Mouse (Mus musculus): Measurements from ENCODE around the gene Foxp1. TPM values are rescaled to one million over a fixed set of nuclear protein-coding genes. Genes with fewer than 3 reads are reported as not detected.

Foxp1 gene
- polyA plus RNA-seq, 1 experiment from 2014 or later, result 57.8 TPM

- Histone ChIP-seq H3K9me3 (no peaks in the 10 kb centered on the region), H3K36me3 (replicated peaks) (peaks cover 3% of the 10 kb centered on the region; the same call in 1 of the 2 replicates), H3K4me3 (no peak overlapping the region), H3K4me1 (peaks cover 33% of the 10 kb centered on the region), H3K27me3 (ENCODE audit: poor library complexity, severe bottlenecking) (no peaks in the 10 kb centered on the region), H3K27ac (no peak overlapping the region)
- DNase-seq (ENCODE audit: extremely low spot score, low spot score), result no peak
- WGBS, result 90% methylated on average over 6 of the region's 6 CpGs
Observed at GRCm38 (mm10) chr6:99412598-99412997, 109.9 kb downstream of the Foxp1 start.

GRCm38 (mm10) chr6:99409602-99410001 is 112.9 kb downstream of the Foxp1 start:
- DNase-seq (ENCODE audit: extremely low spot score, low spot score), result no peak
- whole genome bisulfite sequencing, result 91% methylated on average over 5 of the region's 5 CpGs

GRCm38 (mm10) chr6:99408880-99409279 is 113.6 kb downstream of the Foxp1 start:
- Histone ChIP-seq H3K36me3 (replicated peaks) (0 out of 2 replicates have a peak, but pooled peaks cover 3% of the 10 kb centered on the region), H3K27me3 (ENCODE audit: poor library complexity, severe bottlenecking) (no peaks in the 10 kb centered on the region), H3K4me3 (no peak overlapping the region), H3K9me3 (no peaks in the 10 kb centered on the region), H3K4me1 (peaks cover 33% of the 10 kb centered on the region), H3K27ac (no peak overlapping the region)
- WGBS, result 93% methylated on average over 4 of the region's 4 CpGs
- no peak for DNase-seq (ENCODE audit: extremely low spot score, low spot score)

More at GRCm38 (mm10) chr6:99409602-99410001, 112.9 kb downstream of the Foxp1 start:
- H3K4me3 ChIP-seq, result no peak overlapping the region
- H3K4me1 ChIP-seq, result peaks cover 33% of the 10 kb centered on the region
- H3K27me3 ChIP-seq (ENCODE audit: poor library complexity, severe bottlenecking), result no peaks in the 10 kb centered on the region
- no peak overlapping the region for H3K27ac ChIP-seq
- H3K9me3 ChIP-seq, result no peaks in the 10 kb centered on the region
- peaks cover 3% of the 10 kb centered on the region; the same call in 1 of the 2 replicates for H3K36me3 ChIP-seq (replicated peaks)

GRCm38 (mm10) chr6:99403755-99404390 is 118.6 kb downstream of the Foxp1 start:
- DNase-seq (ENCODE audit: extremely low spot score, low spot score), result no peak
- no peaks in the 10 kb centered on the region for H3K9me3 ChIP-seq
- H3K27ac ChIP-seq, result no peak overlapping the region
- peaks cover 40% of the 10 kb centered on the region for H3K4me1 ChIP-seq
- 91% methylated on average over 6 of the region's 6 CpGs for WGBS
- no peak overlapping the region for H3K4me3 ChIP-seq
- H3K27me3 ChIP-seq (ENCODE audit: poor library complexity, severe bottlenecking), result no peaks in the 10 kb centered on the region
- no peaks in the 10 kb centered on the region; the same call in 1 of the 2 replicates for H3K36me3 ChIP-seq (replicated peaks)

GRCm38 (mm10) chr6:99402941-99403340 is 119.6 kb downstream of the Foxp1 start:
- peaks cover 7% of the 10 kb centered on the region for H3K36me3 ChIP-seq (replicated peaks)
- WGBS, result 86% methylated on average over 9 of the region's 9 CpGs
- no peak for DNase-seq (ENCODE audit: extremely low spot score, low spot score)
- no peak overlapping the region for H3K4me3 ChIP-seq
- H3K4me1 ChIP-seq, result peaks cover 40% of the 10 kb centered on the region
- no peak overlapping the region for H3K27ac ChIP-seq
- H3K9me3 ChIP-seq, result no peaks in the 10 kb centered on the region
- H3K27me3 ChIP-seq (ENCODE audit: poor library complexity, severe bottlenecking), result no peaks in the 10 kb centered on the region

- Histone ChIP-seq H3K27me3 (ENCODE audit: poor library complexity, severe bottlenecking) (no peaks in the 10 kb centered on the region), H3K4me1 (peaks cover 40% of the 10 kb centered on the region), H3K27ac (no peak overlapping the region), H3K4me3 (no peak overlapping the region), H3K9me3 (no peaks in the 10 kb centered on the region), H3K36me3 (replicated peaks) (peaks cover 11% of the 10 kb centered on the region)
- WGBS, result 71% methylated on average over 3 of the region's 3 CpGs
- DNase-seq (ENCODE audit: extremely low spot score, low spot score), result no peak
Observed at GRCm38 (mm10) chr6:99402370-99402769, 120.2 kb downstream of the Foxp1 start.

- H3K9me3 ChIP-seq, result no peaks in the 10 kb centered on the region
- H3K4me1 ChIP-seq, result peaks cover 40% of the 10 kb centered on the region
- no peaks in the 10 kb centered on the region for H3K27me3 ChIP-seq (ENCODE audit: poor library complexity, severe bottlenecking)
- 88% methylated on average over 6 of the region's 6 CpGs for WGBS
- H3K27ac ChIP-seq, result no peak overlapping the region
- no peak overlapping the region for H3K4me3 ChIP-seq
- no peak for DNase-seq (ENCODE audit: extremely low spot score, low spot score)
- H3K36me3 ChIP-seq (replicated peaks), result peaks cover 16% of the 10 kb centered on the region
Observed at GRCm38 (mm10) chr6:99401801-99402200, 120.7 kb downstream of the Foxp1 start.

GRCm38 (mm10) chr6:99401211-99401610 is 121.3 kb downstream of the Foxp1 start:
- Histone ChIP-seq H3K36me3 (replicated peaks) (peaks cover 18% of the 10 kb centered on the region), H3K27me3 (ENCODE audit: poor library complexity, severe bottlenecking) (no peaks in the 10 kb centered on the region), H3K27ac (0 out of 2 replicates have a peak overlapping the region, but pooled peaks have one; percentile 51), H3K9me3 (no peaks in the 10 kb centered on the region), H3K4me1 (peaks cover 46% of the 10 kb centered on the region), H3K4me3 (no peak overlapping the region)
- WGBS, result 55% methylated on average over 2 of the region's 2 CpGs
- no peak for DNase-seq (ENCODE audit: extremely low spot score, low spot score)

- Histone ChIP-seq H3K27ac (no peak overlapping the region), H3K4me1 (peaks cover 30% of the 10 kb centered on the region), H3K4me3 (no peak overlapping the region), H3K36me3 (replicated peaks) (peaks cover 18% of the 10 kb centered on the region), H3K27me3 (ENCODE audit: poor library complexity, severe bottlenecking) (no peaks in the 10 kb centered on the region), H3K9me3 (no peaks in the 10 kb centered on the region)
- no peak for DNase-seq (ENCODE audit: extremely low spot score, low spot score)
- WGBS, result 69% methylated on average over 12 of the region's 12 CpGs
Observed at GRCm38 (mm10) chr6:99395745-99396144, 126.8 kb downstream of the Foxp1 start.

GRCm38 (mm10) chr6:99394801-99395200 is 127.7 kb downstream of the Foxp1 start:
- Histone ChIP-seq H3K27me3 (ENCODE audit: poor library complexity, severe bottlenecking) (no peaks in the 10 kb centered on the region), H3K4me1 (peaks cover 29% of the 10 kb centered on the region), H3K36me3 (replicated peaks) (peaks cover 18% of the 10 kb centered on the region), H3K9me3 (no peaks in the 10 kb centered on the region), H3K4me3 (no peak overlapping the region), H3K27ac (no peak overlapping the region)
- WGBS, result 79% methylated on average over 5 of the region's 5 CpGs
- DNase-seq (ENCODE audit: extremely low spot score, low spot score), result no peak

GRCm38 (mm10) chr6:99392484-99392883 is 130.0 kb downstream of the Foxp1 start:
- no peak overlapping the region for H3K4me3 ChIP-seq
- H3K27ac ChIP-seq, result no peak overlapping the region
- no peaks in the 10 kb centered on the region for H3K9me3 ChIP-seq
- peaks cover 16% of the 10 kb centered on the region for H3K36me3 ChIP-seq (replicated peaks)
- no peaks in the 10 kb centered on the region for H3K27me3 ChIP-seq (ENCODE audit: poor library complexity, severe bottlenecking)
- H3K4me1 ChIP-seq, result peaks cover 38% of the 10 kb centered on the region
- WGBS, result 97% methylated on average over 6 of the region's 6 CpGs
- DNase-seq (ENCODE audit: extremely low spot score, low spot score), result no peak

GRCm38 (mm10) chr6:99388741-99389675 is 133.5 kb downstream of the Foxp1 start:
- WGBS, result 85% methylated on average over 19 of the region's 19 CpGs
- Histone ChIP-seq H3K36me3 (replicated peaks) (peaks cover 24% of the 10 kb centered on the region; the same call in 1 of the 2 replicates), H3K4me3 (no peak overlapping the region), H3K27ac (peak overlapping the region; percentile 45; the same call in 1 of the 2 replicates), H3K4me1 (peaks cover 31% of the 10 kb centered on the region; the same call in 1 of the 2 replicates), H3K9me3 (no peaks in the 10 kb centered on the region; the same call in 1 of the 2 replicates), H3K27me3 (ENCODE audit: poor library complexity, severe bottlenecking) (no peaks in the 10 kb centered on the region)
- DNase-seq (ENCODE audit: extremely low spot score, low spot score), result no peak

Measured in forebrain, embryonic 10.5 days (tissue).